Comparison of ENCODE assay signal across 26 mouse cellular contexts in genomic region chr3:57480640-57481039, GRCm38 (mm10). TPM values are rescaled to one million over a fixed set of nuclear protein-coding genes. Genes with fewer than 3 reads are reported as not detected.
DNase-seq lines count a peak whose midpoint lies in the region; ATAC-seq lines count a peak whose summit lies in the region.
"Had no signal": no experiment of that assay in that cellular context is flagged by ENCODE, and none has a peak within 500 bp of the region (broad histone marks: within the 10 kb centered on the region; RNA-seq: fewer than 3 reads in every experiment).

No protein-coding gene starts in this region.

- no peaks in the 10 kb centered on the region for H3K27me3 ChIP-seq in embryonic facial prominence, embryonic 15.5 days
- no peaks in the 10 kb centered on the region for H3K27me3 ChIP-seq in limb, embryonic 10.5 days (ENCODE audit: low read depth, poor library complexity, severe bottlenecking)
- H3K27me3 ChIP-seq: embryonic facial prominence, embryonic 13.5 days; forebrain, embryonic 12.5 days; heart, embryonic 15.5 days; hindbrain, embryonic 15.5 days had no signal

- 36% methylated on average over 4 of the region's 4 CpGs for WGBS in embryonic facial prominence, embryonic 15.5 days
- 83% methylated on average over 4 of the region's 4 CpGs for WGBS in limb, embryonic 10.5 days

- intact Hi-C loops in heart, postnatal 25 days (cut with DNase I): no loop called here

- H3K4me2 ChIP-seq in embryonic facial prominence, embryonic 15.5 days (replicated peaks): no peak overlapping the region
- H3K4me2 ChIP-seq: embryonic facial prominence, embryonic 13.5 days; forebrain, embryonic 12.5 days; heart, embryonic 11.5 days; heart, embryonic 15.5 days; hindbrain, embryonic 15.5 days had no signal

- peaks cover 12% of the 10 kb centered on the region for H3K4me1 ChIP-seq in embryonic facial prominence, embryonic 15.5 days
- H3K4me1 ChIP-seq in limb, embryonic 10.5 days: no peaks in the 10 kb centered on the region
- H3K4me1 ChIP-seq: forebrain, embryonic 12.5 days; hindbrain, embryonic 10.5 days; hindbrain, embryonic 15.5 days had no signal

- no peaks in the 10 kb centered on the region for H3K9me3 ChIP-seq in embryonic facial prominence, embryonic 15.5 days (replicated peaks)
- no peaks in the 10 kb centered on the region for H3K9me3 ChIP-seq in limb, embryonic 10.5 days (replicated peaks)
- H3K9me3 ChIP-seq: embryonic facial prominence, embryonic 13.5 days; forebrain, embryonic 12.5 days; heart, embryonic 15.5 days; hindbrain, embryonic 10.5 days; hindbrain, embryonic 15.5 days had no signal

- no peak for ATAC-seq in embryonic facial prominence, embryonic 15.5 days (ENCODE audit: insufficient number of reproducible peaks, low FRiP score, low TSS enrichment, low read depth)
- ATAC-seq: CD4-positive, CD25-positive, alpha-beta regulatory T cell, adult 4 months; forebrain, embryonic 16.5 days; intestine, embryonic 16.5 days had no signal

- H3K36me3 ChIP-seq in embryonic facial prominence, embryonic 15.5 days: peaks cover 16% of the 10 kb centered on the region; the same call in 1 of the 2 replicates
- 0 out of 2 replicates have a peak, but pooled peaks cover 6% of the 10 kb centered on the region for H3K36me3 ChIP-seq in limb, embryonic 10.5 days
- H3K36me3 ChIP-seq: forebrain, embryonic 12.5 days; G1E; hindbrain, embryonic 15.5 days had no signal

- H3K9ac ChIP-seq in embryonic facial prominence, embryonic 15.5 days: no peak overlapping the region
- H3K9ac ChIP-seq: embryonic facial prominence, embryonic 13.5 days; forebrain, embryonic 12.5 days; heart, embryonic 15.5 days; hindbrain, embryonic 15.5 days had no signal

- 0 out of 2 replicates have a peak overlapping the region, but pooled peaks have one; percentile 23 for H3K27ac ChIP-seq in embryonic facial prominence, embryonic 15.5 days (replicated peaks)
- no peak overlapping the region for H3K27ac ChIP-seq in limb, embryonic 10.5 days
- H3K27ac ChIP-seq: embryonic facial prominence, embryonic 13.5 days; forebrain, embryonic 12.5 days; heart, adult 2 months; heart, embryonic 15.5 days; hindbrain, embryonic 10.5 days; hindbrain, embryonic 15.5 days had no signal

- no peak overlapping the region for H3K4me3 ChIP-seq in embryonic facial prominence, embryonic 15.5 days (replicated peaks)
- H3K4me3 ChIP-seq in limb, embryonic 10.5 days: no peak overlapping the region
- H3K4me3 ChIP-seq: embryonic facial prominence, embryonic 13.5 days; forebrain, embryonic 12.5 days; heart, adult 2 months; heart, embryonic 15.5 days; hindbrain, embryonic 10.5 days; hindbrain, embryonic 15.5 days had no signal

- peak; percentile 55 for DNase-seq in heart, adult 11 months
- DNase-seq in heart, postnatal 25 days (ENCODE audit: low spot score): no peak
- DNase-seq in right cerebral cortex, adult 18-20 months: peak; percentile 26
- DNase-seq in right cerebral cortex, postnatal 25 days: no peak
- DNase-seq in urinary bladder, postnatal 25 days (ENCODE audit: low spot score): no peak
- no peak for DNase-seq in limb, embryonic 10.5 days (ENCODE audit: low spot score)
- DNase-seq: adrenal gland, postnatal 10 days; B cell, adult 2 months; cerebellum, adult 11-12 months; cerebellum, adult 9-10 months; cerebellum, postnatal 25 days; gastrocnemius, postnatal 10 days; heart, adult 2 months; heart, postnatal 14 days had no signal

RNA-seq across cellular contexts. Expression of gene Tm4sf4, which starts 55.5 kb away (rescaled TPM):
- under 1 TPM in 1 of 2 experiments, not detected in 1; 0.28 TPM for total RNA-seq in heart, postnatal 25 days (2021)
- 0.11 TPM in 1 of 2 replicates, not detected in the other for polyA plus RNA-seq in embryonic facial prominence, embryonic 15.5 days (2015; fragmentation: Nextera tagmentation; extraction: Ambion mirVana)
- polyA plus RNA-seq in limb, embryonic 10.5 days (2016; fragmentation: Nextera tagmentation; extraction: Ambion mirVana): not detected in 2 replicates
- total RNA-seq: G1E; gastrocnemius, postnatal 10 days had no signal
- polyA plus RNA-seq: CD4-positive, CD25-positive, alpha-beta regulatory T cell, adult 4 months; cortical plate, adult 2 months; embryonic facial prominence, embryonic 13.5 days; forebrain, embryonic 12.5 days; forebrain, embryonic 16.5 days; G1E had no signal

Comparison
In these comparisons a context has a peak if more than half of its experiments do, and no peak if none do; other contexts are left out.
1. DNase-seq: peak in heart, adult 11 months (single experiment) and right cerebral cortex, adult 18-20 months (single experiment); none in heart, postnatal 25 days (single experiment), right cerebral cortex, postnatal 25 days (single experiment), urinary bladder, postnatal 25 days (single experiment) and limb, embryonic 10.5 days (single experiment).